Mouse (Mus musculus) ES-E14 (cell line): ENCODE data around the gene Disp1.

Source experiments
- MAFK ChIP-seq: IDR thresholded peaks from 2 replicates; pipeline ENCODE4 v1.6.1; 2014; ENCODE audit warnings: mild to moderate bottlenecking, low read depth, low read length, inconsistent platforms; ENCODE audit not compliant: insufficient read depth
- ZNF384 ChIP-seq: IDR thresholded peaks from 2 replicates; pipeline ENCODE4 v1.6.1; 2012; ENCODE audit warnings: low read depth, low read length, inconsistent platforms

- TF ChIP-seq MAFK (no peak), ZNF384 (no peak)
Measured at GRCm38 (mm10) chr1:183115076-183115475, 106.2 kb downstream of the Disp1 start.
